Mouse (Mus musculus): ENCODE results near the gene Tmem179b.

- TF ChIP-seq CTCF (IDR thresholded peaks at IDR 0.05; ENCODE audit: control insufficient read depth, insufficient read depth, insufficient replicate concordance, low read depth, low read length) (no peak), POLR2A (IDR thresholded peaks at IDR 0.05; ENCODE audit: control insufficient read depth, low read depth, low read length) (peak; percentile 94)
These were observed at the start of gene Tmem179b for GRCm38 (mm10) chr19:8774086-8774835.

Data from testis, adult 2 months (tissue).